Mouse (Mus musculus) layer of hippocampus, adult 18-20 months (tissue): ENCODE results near the gene Gpcpd1. TPM values are rescaled to one million over a fixed set of nuclear protein-coding genes. Genes with fewer than 3 reads are reported as not detected.
"Not testable (repeated sequence)": the region's sequence is repeated elsewhere in the genome, so short reads cannot be mapped to it uniquely, and the experiment has no call there.

Source experiments
- DNase-seq, 2 experiments: peaks; one replicate each; pipeline ENCODE4 v3.0.0; 2022; ENCODE audit warnings: low spot score in 2 of 2
- long read RNA-seq: library from polyadenylated mRNA; stranded (forward); transcript quantifications from one replicate; pipeline ENCODE4 v2.0.0, GENCODE M21; 2021
- total RNA-seq, 2 experiments: library from RNA; stranded (reverse); gene quantifications; 2 replicates each; pipeline ENCODE4 v1.2.3; 2021

Gene Gpcpd1
- total RNA-seq: 10 to 100 TPM; 51.8 to 57.3 TPM
- long read RNA-seq, transcript Gpcpd1-205 (20 exons, 3,703 nt): minor isoform, 11 of 100 reads
- long read RNA-seq, transcript Gpcpd1-202 (20 exons, 3,686 nt): major isoform, 50 of 100 reads
- long read RNA-seq, transcript Gpcpd1-213 (19 exons, 3,612 nt): minor isoform, 8 of 100 reads
- long read RNA-seq, partial matches to known transcripts: 4 of 100 reads
- long read RNA-seq, other reads (novel, unspliced or antisense): 26 of 100 reads

DNA sequence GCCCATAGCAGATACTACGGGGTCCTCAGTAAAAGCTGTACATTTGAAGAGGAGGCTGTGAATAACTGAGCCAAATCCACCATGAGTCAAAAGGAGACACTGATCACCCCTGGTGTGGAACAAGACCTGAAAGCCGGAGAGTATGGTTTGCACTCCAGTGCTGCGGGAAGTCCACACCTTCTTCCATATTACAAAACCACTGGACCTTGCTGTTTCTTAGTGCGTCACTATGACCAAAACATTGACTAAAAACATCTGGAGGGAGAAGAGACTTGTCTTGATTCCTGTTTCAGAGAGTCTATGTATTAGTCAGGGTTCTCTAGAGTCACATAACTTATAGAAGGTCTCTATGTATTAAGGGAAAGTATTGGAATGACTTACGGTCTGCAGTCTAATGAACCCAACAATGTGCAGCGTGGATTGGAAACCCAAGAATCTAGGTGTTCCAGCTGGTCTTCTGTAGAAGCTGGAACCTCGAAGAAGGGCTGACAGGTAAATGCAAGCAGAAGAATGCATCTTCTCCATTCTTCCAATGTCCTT lies at the start of gene Gpcpd1:
Gene Gpcpd1, minus strand, starts transcription at position 490 of the 540 bp plus-strand sequence.
- DNase-seq: no peak

DNA sequence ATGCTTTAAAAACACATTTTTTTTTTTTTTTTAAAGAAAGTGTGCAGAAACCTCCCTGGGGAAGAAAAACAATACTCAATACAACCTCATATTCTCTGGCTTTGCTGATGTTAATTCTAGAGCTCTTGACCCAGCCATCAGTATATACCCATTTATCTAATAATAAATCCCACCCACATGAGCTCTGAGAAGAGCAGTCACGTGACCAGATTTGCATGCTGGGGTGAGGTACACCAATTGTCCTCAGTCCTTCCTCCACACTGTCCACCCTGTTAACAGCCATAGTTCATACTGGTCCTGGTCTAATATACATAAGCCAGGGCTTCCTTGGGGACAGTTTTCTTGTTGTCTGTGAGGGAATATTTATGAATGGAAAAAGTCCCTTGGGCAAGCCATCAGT lies 49.0 kb upstream of the Gpcpd1 start:
- DNase-seq: no peak

DNA sequence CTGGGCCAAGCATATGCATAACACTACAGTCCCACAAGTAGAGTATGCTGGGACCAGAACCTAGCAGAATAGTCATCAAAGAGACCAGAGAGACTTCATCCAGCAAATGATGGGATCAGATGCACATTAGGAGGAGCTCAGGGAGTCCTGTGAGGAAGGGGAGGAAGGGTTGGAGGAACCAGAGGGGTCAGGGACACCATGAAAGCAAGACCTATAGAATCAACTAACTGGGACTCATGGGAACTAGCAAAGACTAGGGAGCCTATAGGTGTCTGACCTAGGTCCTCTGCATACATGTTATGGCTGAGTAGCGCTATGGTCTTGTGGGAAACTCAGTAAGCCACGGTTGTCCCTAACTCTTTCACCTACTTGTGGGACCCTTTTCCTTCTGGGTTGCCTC lies 41.1 kb upstream of the Gpcpd1 start:
- DNase-seq: no peak

DNA sequence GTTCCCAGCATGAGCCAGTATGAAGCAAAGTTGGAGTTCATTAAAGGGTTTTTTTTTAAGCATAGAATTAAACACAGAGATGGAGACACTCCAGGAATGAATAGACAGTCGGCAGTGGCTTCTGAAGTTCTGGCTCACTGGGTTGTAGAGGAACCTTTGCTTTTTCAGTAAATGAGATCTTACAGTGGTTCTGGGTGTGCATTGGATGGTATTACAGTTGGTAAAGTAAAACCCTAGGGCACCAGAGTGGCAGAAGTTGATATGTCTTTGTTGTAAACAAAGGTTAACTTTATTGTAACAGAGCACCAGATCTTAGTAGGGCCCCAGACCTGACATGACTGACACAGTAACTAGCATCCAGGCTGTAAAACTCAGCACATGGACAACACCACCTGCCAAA lies 35.6 kb upstream of the Gpcpd1 start:
- no peak for DNase-seq

DNA sequence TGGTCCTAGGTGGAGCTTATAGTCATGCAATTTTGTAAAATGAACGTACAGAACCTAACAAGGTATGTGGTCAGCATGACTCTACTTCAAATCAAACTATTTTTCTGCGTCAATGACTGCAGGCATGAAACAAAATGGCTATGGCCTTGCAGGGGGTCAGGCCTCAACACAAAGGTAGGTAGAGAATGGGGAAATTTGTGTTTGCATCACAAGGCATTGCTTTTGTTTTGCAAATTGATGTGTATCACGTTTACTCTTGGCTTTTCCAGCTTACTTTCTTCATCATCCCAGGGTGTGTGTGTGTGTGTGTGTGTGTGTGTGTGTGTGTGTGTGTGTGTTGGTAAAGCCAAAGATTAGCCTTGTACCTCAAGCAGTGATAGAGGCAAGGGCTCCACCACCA lies 30.2 kb upstream of the Gpcpd1 start:
- DNase-seq: no peak

DNA sequence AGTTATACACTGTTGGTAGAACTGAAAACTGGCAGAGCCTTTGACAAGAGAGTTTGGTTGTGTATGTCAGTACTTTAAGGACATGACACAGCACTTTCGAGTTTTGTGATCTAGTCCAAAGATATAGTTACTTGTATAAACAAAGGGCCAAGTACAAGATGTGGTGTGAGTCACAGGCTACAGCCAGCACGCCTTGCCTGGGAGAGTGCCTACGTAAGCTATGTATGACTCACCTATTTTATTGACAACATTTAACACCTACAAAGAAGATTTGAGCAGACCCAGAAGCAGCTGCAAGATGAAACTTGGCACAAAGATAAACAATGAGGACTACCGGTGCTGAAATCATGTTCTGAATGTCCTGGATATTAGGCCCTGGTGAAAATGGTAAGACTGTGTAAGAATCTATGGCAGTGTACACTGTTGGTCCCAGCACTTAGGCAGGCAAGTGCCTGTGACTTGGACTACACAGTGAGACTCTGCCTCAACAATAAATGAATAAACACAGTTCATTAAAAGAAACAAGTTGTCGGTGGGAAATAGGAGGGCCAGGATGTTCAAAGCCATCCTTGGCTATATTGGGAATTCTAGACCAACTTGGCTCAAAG lies 26.2 kb upstream of the Gpcpd1 start:
- no peak for DNase-seq

DNA sequence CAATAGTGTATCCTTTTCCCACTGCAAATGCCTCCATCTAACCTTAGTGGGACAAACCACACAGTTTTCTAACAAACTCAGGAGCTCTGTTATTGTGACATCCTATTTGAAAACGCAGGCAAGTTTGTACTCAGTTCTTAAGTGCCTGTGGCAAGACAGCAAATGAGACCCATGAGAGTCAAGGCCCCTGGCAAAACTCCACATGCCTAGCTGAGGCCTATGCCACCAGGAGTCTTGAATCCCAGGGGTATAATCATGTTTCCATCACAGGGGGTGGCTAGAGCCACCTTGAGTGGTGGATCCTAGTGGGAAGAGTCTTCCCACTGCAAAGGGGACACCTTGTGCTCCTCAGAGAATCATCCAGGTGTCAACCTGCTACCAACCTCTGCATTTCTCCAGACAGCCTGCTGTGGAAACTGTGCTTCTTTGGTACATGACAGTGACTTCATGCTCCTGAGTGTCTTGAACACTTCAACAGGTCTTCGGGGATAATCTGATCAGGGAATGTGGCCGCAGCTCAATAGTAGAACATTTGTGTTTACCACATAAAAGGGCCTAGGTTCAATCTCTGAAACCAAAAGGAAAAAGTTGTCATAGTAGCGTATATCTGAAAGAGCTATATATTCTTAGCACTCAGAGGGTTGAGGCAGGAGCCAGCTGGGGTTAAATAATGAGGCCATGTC lies 24.2 kb upstream of the Gpcpd1 start:
- DNase-seq: no peak

DNA sequence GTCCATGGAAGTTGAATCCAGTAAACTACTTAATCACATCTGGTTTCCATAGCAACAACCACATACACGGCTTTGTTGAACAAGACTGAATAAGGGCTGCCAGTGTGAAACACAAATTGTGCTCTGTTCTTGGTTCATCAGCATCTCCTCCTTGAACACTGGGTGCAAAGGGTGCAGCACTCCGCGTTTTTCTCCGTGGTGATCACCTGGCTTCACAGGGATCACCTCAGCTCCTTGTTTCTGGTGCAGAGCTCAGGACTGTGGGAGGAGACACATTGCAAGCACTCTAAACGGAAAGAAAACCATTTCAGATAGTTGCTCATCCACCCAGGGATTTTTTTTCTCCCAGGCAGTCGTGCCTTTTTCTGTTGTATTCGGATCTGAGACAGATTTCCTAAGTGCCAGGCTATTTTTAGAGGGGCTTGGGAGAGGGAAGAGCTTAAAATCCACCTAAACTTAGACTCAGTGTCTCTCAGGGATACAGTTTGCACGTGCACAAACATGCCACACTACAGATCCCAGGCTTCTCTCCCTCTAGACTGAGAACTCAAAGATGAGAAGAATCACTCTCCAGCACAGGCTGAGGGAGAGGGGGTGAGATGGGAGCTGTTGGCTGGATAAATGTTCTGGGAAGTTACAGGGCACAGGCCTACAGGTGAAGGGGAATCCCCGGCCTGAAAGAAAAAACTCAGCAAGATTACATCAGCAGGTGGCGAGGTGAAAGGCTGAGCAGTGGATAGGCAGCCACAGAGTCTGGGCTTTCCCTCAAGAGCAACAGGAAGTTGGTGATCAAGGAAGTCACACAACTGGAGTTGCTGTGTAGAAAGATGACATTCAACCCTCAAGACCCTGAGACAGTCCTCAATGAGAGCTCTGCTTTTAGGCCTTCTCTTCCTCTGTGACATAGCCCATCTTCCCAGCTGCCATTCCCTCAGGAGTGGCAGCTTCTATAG lies 19.9 kb upstream of the Gpcpd1 start:
- peak in 1 of 2 experiments; percentile 39 for DNase-seq

DNA sequence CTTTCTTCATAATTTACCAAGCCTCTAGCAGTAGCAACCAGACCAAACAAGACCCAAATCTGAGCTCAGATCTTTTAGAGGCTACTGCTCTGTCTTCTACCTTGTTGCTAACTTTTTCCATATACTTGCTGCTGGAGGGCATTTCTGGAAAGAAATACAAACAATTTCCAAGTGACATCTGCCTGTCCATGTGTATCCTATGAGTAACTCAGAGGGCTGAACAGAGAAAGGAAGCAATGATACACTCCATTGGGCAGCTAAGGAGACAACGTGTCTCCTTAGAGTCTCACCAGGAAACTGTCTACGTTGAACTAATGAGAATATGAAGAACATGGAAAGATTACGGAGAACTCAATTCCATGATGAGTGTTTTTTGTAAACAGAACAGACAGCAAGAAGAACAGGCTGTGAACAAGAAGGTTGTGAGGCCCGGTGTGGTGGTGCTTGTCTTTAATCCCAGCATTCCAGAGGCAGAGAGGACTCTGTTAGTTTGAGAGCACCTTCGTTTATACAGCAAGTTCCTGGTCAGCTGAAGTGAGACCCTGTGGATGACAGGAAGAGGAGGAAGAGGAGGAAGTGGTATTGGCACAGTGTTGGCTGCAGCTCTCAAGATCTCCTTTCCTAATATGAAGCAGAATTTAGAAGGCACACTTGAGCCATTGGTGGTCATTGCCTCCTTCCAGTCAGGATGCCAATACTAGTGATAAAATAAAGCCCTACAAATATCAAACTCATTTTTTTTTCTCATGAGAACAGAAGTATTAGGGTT lies 18.4 kb upstream of the Gpcpd1 start:
- no peak for DNase-seq

DNA sequence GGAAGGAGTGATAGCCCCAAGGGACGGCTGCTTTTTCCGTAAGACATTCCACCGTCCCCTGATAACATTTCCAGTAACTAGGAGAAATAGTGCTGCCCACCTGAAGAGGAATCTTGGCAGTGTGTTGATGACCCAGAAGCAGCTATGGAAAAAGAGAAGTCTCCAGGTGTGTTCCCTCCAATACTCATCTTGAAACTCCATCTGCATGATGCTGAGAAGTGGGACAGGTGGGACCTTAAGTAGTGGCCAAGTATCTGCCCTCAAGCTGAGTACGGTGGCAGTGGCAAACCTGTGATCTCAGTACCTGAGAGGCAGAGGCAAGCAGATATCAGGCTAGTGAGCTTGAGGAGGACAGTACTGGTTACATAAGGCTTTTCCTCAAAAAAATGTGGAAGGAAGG lies 17.4 kb upstream of the Gpcpd1 start:
- no peak for DNase-seq

DNA sequence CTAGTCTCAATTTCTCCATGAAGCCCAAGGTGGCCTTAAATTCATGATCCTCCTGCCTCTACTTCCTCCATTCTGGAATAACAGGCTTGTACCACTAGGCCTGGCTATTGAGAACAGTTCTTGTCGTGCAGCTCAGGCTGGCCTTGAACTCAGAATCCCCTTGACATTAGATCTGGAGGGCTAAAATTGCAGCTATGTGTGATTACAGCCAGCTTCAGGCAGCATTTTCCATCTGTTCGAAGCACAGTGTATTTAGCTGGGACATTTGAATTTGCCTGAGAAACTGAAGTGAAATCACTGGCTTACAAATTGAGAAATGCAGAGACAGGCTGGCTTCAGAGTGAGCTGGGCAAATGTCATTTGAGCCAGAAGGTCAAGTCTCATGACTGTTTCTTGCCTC lies 16.2 kb upstream of the Gpcpd1 start:
- DNase-seq: no peak

DNA sequence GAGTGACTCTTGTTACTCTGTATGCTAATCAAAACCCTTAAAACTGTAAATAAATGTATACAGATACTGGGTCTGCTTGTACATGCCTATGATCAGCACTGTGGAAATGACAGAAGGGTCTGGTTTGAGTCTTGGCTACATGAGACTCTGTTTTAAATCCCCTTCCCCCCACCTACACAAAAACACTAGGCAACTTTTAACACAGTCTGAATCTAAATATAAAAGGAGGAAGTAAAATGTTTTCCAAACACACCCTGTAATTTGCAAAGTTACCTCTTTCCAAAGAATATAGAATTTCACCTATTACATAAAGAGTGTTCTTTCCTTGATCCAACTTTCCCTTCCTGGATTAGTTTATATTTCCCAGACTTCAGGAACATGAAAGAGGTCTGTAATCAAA lies 14.2 kb upstream of the Gpcpd1 start:
- DNase-seq: no peak

DNA sequence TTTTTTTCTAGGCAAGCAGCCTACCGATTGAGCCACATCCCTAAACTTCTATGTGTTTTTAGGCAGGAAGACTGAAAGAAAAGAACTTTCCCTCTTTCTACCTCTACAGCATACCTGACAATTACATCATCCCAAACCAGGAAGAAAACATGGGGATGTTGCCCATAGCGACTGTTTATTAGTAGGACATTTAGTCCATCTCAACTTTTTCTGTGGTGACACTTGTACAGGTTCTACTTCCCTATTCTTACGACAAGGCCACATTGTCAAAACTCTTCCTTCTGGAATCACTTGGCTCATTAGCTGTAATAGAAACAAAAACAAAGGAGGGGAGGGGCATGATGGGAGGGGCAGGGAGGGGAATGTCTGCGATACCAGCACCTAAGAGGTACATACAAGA lies 12.6 kb upstream of the Gpcpd1 start:
- DNase-seq: no peak

DNA sequence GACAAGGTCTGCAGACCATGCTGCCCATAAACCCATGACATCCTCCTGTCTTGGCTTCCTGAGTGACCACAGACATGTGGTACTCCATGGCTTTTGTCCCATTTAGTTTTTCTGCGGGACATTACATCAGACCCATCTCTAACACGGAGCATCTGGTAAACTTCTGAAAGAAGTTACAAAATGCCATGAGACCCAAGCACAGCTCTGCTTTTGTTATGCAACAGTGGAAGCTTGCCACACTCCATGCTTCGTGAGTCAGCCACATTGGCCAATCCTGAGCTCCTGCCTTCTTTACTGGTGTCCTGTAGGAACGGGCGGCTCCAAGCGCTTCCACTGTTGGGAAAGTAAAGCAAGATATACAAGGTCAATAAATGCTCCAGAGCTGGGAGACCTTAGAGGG lies 11.6 kb upstream of the Gpcpd1 start:
- DNase-seq: no peak

DNA sequence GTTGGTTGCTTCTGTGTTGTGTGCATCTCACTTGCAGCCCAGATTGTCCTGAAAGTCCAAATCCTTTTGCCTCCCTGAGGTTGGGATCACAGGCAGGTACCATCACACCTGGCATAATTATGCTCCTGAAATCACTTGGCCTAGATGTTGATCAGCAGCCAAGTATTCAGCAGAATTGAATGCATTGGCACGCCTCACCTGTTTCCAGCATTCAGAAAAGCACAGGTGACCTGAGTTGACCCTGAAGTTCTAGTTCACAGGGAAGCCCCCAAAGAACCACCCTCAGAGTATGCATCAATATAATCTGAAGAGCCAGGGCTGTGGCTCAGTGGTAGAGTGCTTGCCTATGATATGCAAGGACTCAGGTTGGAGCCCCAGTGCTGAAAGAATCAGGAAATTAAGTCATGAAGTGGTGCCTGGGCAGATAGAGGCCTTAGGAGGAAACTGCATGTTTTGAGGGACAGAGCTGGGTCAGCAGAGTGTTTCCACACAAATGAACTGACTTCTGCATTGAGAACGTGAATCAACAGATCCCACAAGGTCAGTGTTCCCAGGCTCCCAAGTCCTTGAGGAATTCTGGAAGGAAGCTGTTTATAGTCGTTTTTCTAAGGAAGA lies 10.4 kb upstream of the Gpcpd1 start:
- no peak for DNase-seq

DNA sequence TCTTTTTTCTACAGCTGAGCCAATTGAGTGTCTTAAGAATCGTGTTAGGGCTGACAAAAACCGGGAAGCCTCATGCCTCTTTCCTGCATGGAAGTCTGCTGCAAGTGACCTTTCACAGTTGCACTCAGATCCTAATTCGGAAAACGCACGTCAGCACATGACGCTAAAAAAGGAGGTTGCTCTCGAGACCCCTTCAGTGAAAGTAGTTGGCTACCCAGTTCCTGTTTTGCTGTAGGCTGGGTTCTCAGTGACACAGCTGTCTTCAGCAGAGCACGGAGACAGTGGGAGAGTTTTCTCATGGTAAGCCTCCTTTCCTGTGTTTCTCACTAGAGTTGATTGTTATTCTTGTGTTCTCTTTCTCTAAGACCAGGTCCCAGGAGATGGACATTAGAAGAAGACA lies 9.7 kb upstream of the Gpcpd1 start:
- DNase-seq: no peak

DNA sequence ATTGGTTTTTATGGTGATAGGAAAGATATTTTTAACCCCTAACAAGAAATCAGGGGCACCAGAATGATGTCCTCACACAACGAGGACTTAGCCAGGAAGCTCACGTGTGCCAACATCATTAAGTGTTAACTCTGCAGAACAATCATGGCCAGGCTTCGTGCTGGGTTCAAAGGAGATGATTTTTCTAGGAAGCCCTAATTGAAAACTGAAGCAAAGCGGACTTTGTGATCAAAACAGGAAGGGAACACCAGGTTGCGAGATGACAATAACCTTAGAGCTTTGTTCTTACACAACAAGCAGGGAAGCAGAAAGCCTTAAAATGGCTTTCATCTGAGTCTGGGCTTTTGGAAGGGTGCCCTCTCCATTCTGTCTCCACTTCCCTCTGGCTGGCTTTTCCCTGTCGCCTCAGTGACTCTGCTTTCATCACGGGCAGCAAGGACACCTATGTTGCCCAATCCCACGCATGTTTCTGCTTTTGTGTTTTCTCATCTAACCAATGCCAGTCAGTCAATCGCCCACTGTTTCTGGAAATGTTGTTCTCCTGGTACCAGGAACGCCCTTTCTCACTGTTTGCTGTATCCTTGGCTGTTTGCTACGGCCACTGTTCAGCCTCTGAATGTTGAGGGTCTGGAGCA lies 8.2 kb upstream of the Gpcpd1 start:
- no peak for DNase-seq

DNA sequence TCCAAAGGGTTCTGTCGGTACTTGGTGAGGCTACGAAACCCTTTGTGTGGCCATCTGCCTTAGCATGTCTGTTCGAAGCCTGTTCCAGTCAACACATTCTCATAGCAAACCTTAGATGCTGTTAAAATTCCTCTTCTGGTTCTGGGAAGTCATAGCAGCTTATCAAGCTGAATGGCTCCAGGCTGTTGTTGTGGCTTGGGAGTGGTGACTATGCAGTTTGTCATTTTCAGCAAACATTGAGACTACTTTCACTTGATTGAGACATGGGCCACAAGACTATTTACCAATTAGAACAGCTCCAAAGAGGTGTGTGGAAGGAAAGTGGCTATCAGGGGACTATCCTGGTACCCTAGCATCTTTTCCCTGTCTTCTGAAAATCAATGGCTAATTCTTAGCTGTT lies 4.6 kb upstream of the Gpcpd1 start:
- DNase-seq: no peak

DNA sequence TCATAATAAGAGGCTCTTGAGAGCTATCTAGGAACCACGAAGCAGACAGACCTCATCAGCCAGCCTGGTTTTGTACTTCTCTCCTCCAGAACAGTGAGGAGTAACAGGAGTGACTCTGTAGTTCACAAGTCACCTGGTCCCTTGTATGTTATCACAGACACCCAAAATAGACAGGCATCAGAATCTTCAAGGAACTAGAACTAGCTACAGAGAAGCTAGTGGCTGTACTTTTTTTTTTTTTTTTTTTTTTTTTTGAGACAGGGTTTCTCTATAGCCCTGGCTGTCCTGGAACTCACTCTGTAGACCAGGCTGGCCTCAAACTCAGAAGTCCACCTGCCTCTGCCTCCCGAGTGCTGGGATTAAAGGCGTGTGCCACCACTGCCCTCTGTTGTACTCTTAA lies 4.0 kb upstream of the Gpcpd1 start:
- not testable (repeated sequence) for DNase-seq
